Mouse (Mus musculus): Measurements from ENCODE around the gene Foxo4. TPM values are rescaled to one million over a fixed set of nuclear protein-coding genes. Genes with fewer than 3 reads are reported as not detected.

Gene Foxo4
- polyA plus RNA-seq, 1 experiment, result 12.3 TPM

DNA sequence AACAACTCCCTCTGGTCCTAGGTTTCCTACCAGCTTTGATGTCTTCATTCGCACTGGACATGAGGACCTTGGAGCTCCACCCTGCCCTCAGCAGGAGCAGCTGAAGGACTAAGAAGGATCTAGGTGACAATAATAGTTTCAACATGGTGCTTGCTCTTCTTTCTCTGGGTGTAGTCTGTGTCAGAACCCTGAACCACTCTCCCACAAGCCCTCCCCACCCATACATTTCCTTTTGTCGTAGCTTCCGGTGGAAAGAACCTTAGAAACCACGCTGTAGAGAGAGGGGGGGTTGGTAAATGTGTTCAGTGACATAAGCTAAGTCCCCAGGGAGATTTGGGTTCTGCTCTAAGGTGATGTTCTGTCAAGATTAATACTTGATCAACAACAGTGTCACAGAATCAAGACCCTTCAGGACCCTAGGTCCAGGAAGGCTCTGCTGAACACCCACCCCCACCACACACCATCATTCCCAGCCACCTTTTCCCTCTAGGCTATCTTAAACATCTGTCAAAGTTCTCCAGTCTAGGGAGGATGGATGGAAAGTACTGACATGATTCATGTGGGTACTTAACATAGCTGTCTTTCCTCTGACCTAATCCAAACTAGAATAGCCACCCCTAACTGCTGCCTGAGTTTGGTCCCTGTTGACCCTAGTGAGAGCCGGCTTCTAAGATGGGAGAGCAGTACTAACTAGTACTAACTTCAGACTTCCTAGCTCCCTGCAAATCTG lies 13.9 kb downstream of the Foxo4 start, which contains the start of gene Il2rg:
Il2rg (minus strand) TSS at position 231 of the 730 bp plus-strand sequence.
- H3K27ac ChIP-seq (ENCODE audit: insufficient read depth, low read length), result no peak within 1 kb of the TSS
- H3K4me3 ChIP-seq (ENCODE audit: insufficient read depth, low read length), result no peak within 1 kb of the TSS
- no peaks in the 10 kb centered on the region for H3K4me1 ChIP-seq (ENCODE audit: control insufficient read depth, insufficient read depth, low read length)
- TF ChIP-seq CTCF (IDR thresholded peaks at IDR 0.05; ENCODE audit: extremely low read depth, insufficient read depth, low read length) (no peak), POLR2A (IDR thresholded peaks at IDR 0.05; ENCODE audit: extremely low read depth, insufficient read depth, low read length) (no peak)

DNA sequence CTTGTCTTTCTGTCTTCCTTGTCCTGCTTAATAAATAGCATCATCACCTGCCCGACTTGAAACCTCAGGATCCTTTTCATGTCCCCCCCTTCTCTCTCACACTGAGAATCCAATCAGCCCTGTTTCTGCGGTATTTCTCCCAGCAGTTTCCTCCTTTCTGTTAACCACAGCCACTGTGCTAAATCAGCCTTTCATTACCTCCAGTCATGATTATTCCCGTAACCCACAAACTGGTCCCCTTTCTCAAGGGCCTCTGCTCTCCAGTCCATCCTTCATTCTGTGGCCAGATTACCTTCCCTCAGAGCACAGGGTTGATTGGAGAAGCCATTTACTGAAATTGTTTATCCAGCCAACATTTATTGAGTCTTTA lies 14.4 kb downstream of the Foxo4 start, which contains the start of gene Gm20489:
Gm20489 (minus strand) TSS at position 269 of the 370 bp plus-strand sequence.
- Histone ChIP-seq H3K27ac (ENCODE audit: insufficient read depth, low read length) (no peak within 1 kb of the TSS), H3K4me1 (ENCODE audit: control insufficient read depth, insufficient read depth, low read length) (no peaks in the 10 kb centered on the region), H3K4me3 (ENCODE audit: insufficient read depth, low read length) (no peak within 1 kb of the TSS)
- TF ChIP-seq CTCF (IDR thresholded peaks at IDR 0.05; ENCODE audit: extremely low read depth, insufficient read depth, low read length) (no peak), POLR2A (IDR thresholded peaks at IDR 0.05; ENCODE audit: extremely low read depth, insufficient read depth, low read length) (no peak)

DNA sequence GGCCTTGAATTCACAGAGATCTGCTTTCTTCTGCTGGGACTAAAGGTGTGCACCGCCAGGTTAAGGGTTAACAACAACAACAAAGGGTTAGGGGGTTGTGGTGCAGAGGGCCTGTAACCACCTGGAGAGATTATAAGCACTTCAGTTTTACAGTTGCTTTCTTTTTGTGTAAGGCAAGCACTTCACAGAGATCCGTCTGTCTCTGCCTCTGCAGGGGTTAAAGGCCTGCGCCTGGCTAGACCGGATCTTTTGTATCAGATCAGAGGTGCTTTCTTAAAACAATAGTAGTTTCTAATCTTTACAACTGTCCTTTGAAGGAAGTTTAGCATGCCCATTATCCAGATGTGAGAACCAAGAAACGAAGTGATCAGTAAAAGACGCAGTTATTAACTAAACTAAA lies 19.1 kb downstream of the Foxo4 start:
- H3K27ac ChIP-seq (ENCODE audit: insufficient read depth, low read length), result no peak overlapping the region

DNA sequence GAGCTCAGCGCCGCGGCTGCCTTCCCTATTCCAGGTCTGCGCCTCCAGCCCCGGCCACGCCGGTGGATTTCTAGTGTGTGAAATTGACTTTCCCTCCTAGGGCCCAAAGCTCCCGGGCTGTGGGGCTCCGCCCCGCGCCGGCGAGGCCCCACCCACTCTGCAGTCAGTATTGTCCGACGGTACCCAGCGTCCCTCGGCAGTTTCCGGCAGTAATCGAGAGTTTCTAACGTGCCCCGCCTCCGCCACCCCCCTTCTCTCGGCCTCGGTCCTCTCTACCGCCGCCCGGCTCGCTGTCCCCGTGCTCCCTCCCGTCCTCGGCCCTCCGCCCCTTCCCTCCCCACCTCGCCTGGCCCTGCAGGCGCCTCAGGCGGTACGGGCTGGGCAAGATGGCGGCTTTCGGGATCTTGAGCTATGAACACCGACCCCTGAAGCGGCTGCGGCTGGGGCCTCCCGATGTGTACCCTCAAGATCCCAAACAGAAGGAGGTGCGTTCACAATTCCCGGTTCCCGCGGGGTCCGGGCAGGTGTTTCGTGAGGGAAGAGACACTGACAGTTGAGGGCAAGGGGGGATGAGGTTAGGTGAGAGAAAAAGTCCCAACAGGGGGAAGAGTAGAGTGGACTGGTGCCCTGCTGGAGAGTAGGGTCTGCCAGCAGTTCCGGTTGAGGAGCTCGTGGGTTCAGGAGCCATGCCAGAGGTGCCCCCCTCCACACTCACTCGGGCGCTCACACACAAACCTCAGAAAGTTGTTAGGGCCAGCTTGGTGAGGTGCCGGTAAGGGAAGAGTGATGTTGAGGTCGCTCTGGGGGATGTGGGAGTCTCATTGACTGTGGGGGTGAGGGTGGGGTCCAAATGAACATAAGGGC lies 19.8 kb downstream of the Foxo4 start, which contains the start of gene Med12:
Med12 (plus strand) TSS at position 156 of the 864 bp plus-strand sequence.
- TF ChIP-seq POLR2A (IDR thresholded peaks at IDR 0.05; ENCODE audit: extremely low read depth, insufficient read depth, low read length) (no peak), CTCF (IDR thresholded peaks at IDR 0.05; ENCODE audit: extremely low read depth, insufficient read depth, low read length) (no peak)
- H3K27ac ChIP-seq (ENCODE audit: insufficient read depth, low read length), result no peak within 1 kb of the TSS
- H3K4me3 ChIP-seq (ENCODE audit: insufficient read depth, low read length), result peak within 1 kb of the TSS; percentile 90
- peaks cover 2% of the 10 kb centered on the region; the same call in 1 of the 2 replicates for H3K4me1 ChIP-seq (ENCODE audit: control insufficient read depth, insufficient read depth, low read length)

More for the DNA sequence above, 19.1 kb downstream of the Foxo4 start:
- Histone ChIP-seq H3K4me3 (ENCODE audit: insufficient read depth, low read length) (peak overlapping the region; percentile 90; the same call in 1 of the 2 replicates), H3K4me1 (ENCODE audit: control insufficient read depth, insufficient read depth, low read length) (peaks cover 2% of the 10 kb centered on the region; the same call in 1 of the 2 replicates)
- TF ChIP-seq CTCF (IDR thresholded peaks at IDR 0.05; ENCODE audit: extremely low read depth, insufficient read depth, low read length), result no peak
- no peak for TF ChIP-seq POLR2A (IDR thresholded peaks at IDR 0.05; ENCODE audit: extremely low read depth, insufficient read depth, low read length)

DNA sequence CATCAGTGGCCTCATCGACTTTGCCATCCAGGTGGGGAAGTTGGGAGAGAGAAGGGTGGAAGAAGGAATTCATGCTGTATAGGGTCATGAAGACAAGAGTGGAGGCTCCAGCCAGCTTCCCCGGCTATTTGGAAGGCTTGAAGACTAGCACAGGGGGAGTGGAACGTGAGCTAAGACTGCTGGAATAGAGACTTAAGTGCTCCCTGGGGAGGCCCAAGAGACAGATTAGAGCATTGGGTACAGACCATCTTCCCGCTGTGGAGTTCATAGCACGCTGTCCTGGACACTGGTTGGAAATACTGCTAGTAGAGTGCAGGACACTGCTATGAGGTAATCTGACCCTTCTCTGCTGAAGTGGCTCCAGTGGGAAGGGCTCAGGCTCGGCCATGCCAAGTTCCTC lies 28.5 kb downstream of the Foxo4 start:
- no peaks in the 10 kb centered on the region for H3K4me1 ChIP-seq (ENCODE audit: control insufficient read depth, insufficient read depth, low read length)
- TF ChIP-seq POLR2A (IDR thresholded peaks at IDR 0.05; ENCODE audit: extremely low read depth, insufficient read depth, low read length) (no peak), CTCF (IDR thresholded peaks at IDR 0.05; ENCODE audit: extremely low read depth, insufficient read depth, low read length) (no peak)
- H3K27ac ChIP-seq (ENCODE audit: insufficient read depth, low read length), result no peak overlapping the region
- H3K4me3 ChIP-seq (ENCODE audit: insufficient read depth, low read length), result no peak overlapping the region

DNA sequence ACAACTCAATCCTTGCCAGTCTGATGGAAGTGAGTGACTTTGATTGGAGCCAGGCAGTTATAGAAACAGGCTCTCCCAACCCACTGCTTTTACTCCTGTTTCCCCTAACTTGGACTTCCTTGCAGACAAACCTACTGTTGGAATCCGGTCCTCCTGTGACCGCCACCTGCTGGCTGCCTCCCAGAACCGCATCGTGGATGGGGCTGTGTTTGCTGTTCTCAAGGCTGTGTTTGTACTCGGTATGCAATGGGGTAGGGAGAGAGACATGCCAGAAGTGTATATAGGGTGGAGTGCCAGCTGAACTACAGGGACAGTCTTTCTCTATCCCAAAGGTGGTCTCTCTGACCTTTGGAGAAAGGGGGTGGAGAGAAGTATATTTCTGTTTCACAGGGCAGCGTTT lies 31.2 kb downstream of the Foxo4 start:
- TF ChIP-seq CTCF (IDR thresholded peaks at IDR 0.05; ENCODE audit: extremely low read depth, insufficient read depth, low read length) (peak; percentile 59), POLR2A (IDR thresholded peaks at IDR 0.05; ENCODE audit: extremely low read depth, insufficient read depth, low read length) (no peak)
- H3K4me3 ChIP-seq (ENCODE audit: insufficient read depth, low read length), result no peak overlapping the region
- no peaks in the 10 kb centered on the region for H3K4me1 ChIP-seq (ENCODE audit: control insufficient read depth, insufficient read depth, low read length)
- no peak overlapping the region for H3K27ac ChIP-seq (ENCODE audit: insufficient read depth, low read length)

DNA sequence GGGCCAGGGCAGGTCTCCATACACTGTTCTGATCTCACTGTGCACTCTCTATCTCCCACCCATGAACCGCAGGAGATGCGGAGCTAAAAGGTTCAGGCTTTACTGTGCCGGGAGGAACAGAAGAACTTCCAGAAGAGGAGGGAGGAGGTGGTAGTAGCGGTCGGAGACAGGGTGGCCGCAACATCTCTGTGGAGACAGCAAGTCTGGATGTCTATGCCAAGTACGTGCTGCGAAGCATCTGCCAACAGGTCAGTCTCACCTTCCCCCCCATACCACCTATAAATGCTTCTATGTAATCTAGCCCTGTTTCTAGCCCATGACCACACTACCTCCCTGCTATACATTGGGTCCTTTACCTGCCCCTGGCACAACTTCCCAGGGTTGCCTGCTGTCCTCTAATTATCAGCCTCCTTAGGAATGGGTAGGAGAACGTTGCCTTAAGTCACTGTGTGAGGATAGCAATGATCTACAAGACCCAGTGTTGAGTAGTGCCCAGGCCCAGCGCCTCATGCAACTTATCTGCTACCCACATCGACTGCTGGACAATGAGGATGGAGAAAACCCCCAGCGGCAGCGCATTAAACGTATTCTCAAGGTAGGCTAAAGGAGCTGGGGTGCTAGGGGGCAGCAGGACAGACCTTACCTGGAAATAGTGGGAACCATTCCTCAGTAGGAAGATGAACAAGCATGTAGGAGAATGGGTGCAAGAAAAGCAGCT lies 31.8 kb downstream of the Foxo4 start:
- TF ChIP-seq CTCF (IDR thresholded peaks at IDR 0.05; ENCODE audit: extremely low read depth, insufficient read depth, low read length), result no peak
- no peak for TF ChIP-seq POLR2A (IDR thresholded peaks at IDR 0.05; ENCODE audit: extremely low read depth, insufficient read depth, low read length)
- Histone ChIP-seq H3K4me1 (ENCODE audit: control insufficient read depth, insufficient read depth, low read length) (no peaks in the 10 kb centered on the region), H3K4me3 (ENCODE audit: insufficient read depth, low read length) (no peak overlapping the region), H3K27ac (ENCODE audit: insufficient read depth, low read length) (no peak overlapping the region)

DNA sequence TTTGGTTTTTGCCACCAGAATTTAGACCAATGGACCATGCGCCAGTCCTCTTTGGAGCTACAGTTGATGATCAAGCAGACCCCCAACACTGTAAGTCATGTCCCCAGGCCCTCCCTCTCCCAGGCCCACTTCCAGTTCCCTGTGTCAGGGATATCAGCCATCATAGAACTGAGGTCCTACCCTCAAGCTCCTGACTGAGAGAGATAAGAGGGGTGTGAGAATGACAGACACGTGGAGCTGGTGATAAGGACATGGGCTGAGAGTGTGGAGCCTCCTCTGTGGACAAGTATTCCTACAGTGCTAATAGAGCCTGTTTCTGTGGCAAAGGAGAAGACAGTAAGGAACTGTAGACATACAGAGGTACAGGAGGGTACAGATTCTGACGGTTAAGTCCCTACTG lies 33.2 kb downstream of the Foxo4 start:
- no peak overlapping the region for H3K27ac ChIP-seq (ENCODE audit: insufficient read depth, low read length)
- H3K4me3 ChIP-seq (ENCODE audit: insufficient read depth, low read length), result no peak overlapping the region
- TF ChIP-seq POLR2A (IDR thresholded peaks at IDR 0.05; ENCODE audit: extremely low read depth, insufficient read depth, low read length), result no peak
- TF ChIP-seq CTCF (IDR thresholded peaks at IDR 0.05; ENCODE audit: extremely low read depth, insufficient read depth, low read length), result no peak
- no peaks in the 10 kb centered on the region for H3K4me1 ChIP-seq (ENCODE audit: control insufficient read depth, insufficient read depth, low read length)

DNA sequence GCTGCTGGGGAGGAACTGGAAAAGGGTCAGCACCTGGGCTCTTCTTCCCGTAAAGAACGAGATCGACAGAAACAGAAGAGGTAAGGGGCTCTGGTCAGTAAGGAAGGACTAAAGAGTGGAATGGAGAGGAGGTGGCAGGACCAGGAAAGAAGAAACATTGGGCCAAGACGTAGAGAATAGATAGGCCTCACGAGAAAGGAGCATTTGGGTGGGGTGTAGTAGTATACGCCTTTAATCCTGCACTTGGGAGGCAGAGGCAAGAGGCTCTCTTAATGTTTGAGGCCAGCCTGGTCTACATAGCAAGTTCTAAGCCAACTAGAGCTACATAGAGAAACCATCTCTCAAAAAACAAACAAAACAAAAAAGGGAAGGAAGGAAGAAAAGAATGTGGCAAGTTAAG lies 34.1 kb downstream of the Foxo4 start:
- Histone ChIP-seq H3K4me1 (ENCODE audit: control insufficient read depth, insufficient read depth, low read length) (no peaks in the 10 kb centered on the region), H3K27ac (ENCODE audit: insufficient read depth, low read length) (no peak overlapping the region), H3K4me3 (ENCODE audit: insufficient read depth, low read length) (no peak overlapping the region)
- TF ChIP-seq POLR2A (IDR thresholded peaks at IDR 0.05; ENCODE audit: extremely low read depth, insufficient read depth, low read length) (no peak), CTCF (IDR thresholded peaks at IDR 0.05; ENCODE audit: extremely low read depth, insufficient read depth, low read length) (no peak)
